Mouse (Mus musculus): ENCODE measurements around the gene Cpa3. TPM values are rescaled to one million over a fixed set of nuclear protein-coding genes. Genes with fewer than 3 reads are reported as not detected.

The Cpa3 gene
- total RNA-seq (2021): under 1 TPM; 0.60 to 0.69 TPM
- long read RNA-seq: 0 reads

DNA sequence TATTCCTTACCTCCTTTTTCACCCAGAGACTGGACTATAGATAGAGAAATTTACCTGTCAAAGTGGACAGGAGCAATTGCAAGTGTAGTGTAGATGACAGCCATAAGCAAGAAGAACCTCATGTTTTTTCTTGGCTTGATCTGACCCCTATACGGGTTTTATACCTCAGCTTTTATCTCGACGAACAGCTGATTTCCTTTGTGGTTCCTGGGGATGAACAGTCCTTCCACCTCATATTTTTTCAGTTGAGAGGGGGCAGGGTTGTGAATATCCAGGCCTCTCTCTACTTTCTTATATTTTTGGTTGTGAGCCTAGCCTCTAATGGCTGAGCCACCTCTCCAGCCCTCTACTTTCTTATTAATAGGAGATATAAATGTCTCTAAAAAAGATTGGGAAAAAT lies at the start of gene Cpa3:
Cpa3 (minus strand) TSS at position 132 of the 400 bp plus-strand sequence.
- no peak for DNase-seq (ENCODE audit: low spot score in 2 of 2)

DNA sequence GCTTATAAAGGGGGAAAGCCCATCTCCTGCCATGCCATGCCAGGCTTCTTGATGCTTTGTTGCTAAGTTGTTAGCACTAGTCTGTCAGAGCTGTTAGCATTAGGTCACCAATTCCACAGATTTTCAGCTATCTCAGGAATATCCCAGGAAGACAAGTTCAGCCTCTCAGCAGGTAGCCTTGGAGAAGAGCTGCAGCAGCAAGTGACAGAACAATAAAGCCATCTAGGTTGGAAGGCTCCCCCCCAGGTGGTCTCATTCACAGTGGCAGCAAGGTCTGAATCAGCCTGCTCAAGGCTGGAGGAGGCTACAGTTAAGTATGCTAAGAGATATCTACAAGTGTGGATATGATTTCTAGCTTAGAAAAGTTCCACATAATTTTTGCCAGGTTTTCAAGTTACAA lies 49.4 kb upstream of the Cpa3 start:
- DNase-seq (ENCODE audit: low spot score in 2 of 2): no peak

DNA sequence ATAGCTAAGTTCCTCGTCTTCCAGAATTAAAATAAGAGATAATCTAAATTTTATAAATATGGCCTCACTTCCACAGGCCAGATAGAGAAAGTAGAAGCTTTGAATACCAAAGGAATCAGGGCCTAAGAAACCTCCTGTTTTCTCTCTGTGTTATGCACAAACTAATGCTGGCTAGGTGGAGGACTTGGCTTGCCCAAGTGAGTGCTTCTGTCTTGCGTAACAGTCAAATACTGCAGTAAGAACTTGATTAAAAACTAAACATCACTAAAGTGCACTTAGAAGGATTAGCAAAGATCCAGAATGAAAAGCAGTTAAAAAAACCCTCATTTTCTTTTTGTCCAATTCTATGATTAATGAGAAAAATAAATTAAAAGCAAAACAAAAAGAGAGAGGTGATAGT lies 46.8 kb upstream of the Cpa3 start:
- no peak for DNase-seq (ENCODE audit: low spot score in 2 of 2)

DNA sequence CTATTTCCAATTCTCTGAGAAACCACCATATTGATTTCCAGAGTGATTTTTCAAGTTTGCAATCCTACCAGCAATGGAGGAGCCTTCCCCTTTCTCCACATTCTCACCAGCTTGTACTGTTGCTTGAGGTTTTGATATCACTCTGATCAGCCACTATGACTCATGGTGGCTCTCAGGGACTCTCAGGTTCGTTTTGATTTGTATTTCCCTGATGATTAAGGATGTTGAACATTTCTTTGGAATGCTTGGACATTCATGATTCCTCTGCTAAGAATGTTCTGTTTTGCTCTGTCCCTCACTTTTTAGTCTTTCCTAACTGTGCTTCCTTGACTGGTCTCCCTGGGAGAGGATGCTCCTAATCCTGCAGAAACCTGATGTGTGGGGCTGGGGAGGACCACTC lies 39.8 kb upstream of the Cpa3 start:
- no peak for DNase-seq (ENCODE audit: low spot score in 2 of 2)

DNA sequence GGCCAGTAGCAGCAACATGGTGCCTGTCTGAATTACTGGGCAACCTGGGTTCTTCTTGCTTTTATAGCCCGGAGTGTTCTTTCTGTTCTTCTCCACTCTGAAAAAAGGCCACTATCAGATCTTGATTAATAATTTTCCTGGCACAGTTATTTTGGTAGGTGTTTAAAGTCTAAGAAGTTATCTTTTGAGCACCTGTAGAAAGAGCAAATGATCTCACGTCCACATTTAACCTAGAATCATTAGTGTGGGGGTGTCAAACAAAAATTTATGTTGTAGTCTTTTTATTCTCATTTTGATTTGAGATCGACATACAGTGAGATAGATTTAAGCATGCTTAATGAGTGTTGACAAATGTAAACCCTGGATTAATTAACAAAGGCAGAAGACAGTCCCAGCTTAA lies 33.7 kb upstream of the Cpa3 start, which contains the start of gene Cpb1:
Cpb1 (minus strand) TSS at position 101 of the 400 bp plus-strand sequence.
- DNase-seq (ENCODE audit: low spot score in 2 of 2): no peak

DNA sequence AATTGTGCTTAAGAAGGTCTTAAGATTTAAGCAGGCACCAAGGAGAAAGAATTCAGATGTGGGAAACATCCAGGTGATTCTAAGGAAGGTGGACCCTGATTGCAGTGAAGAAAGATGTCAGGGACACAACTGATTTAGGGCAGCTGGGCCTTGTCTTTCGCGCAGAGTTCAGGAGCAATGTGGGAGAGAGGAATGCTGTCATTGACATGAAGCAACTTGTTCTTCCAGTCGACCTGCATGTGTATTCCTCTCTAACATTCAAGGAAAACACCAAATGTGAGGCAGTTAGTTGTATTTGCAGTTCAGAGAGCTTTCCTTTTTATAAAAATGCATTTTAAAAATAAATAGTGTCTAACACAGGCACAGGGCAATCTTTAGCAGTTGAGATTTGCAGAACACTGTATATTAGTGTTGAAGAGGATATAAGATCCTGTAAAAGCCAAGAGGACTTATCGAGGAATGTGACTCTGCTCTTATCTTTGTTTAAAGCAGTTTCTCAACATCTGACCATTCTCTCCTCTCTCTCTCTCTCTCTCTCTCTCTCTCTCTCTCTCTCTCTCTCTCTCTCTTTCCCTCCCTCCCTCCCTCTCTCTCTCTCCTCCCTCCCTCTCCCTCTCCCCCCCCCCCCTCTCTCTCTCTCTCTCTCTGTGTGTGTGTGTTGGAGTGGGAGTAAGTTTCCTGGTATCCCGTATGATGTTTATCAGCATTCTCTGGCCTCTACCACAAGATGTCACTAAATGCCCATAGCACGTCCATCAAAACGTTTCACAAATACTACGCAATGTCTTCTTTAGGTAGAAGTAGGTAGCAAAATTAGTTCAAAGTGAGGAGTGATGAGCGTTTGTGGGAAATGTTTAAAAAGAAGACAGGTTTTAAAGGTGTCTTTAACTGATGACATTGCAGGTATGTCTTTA lies 12.8 kb upstream of the Cpa3 start:
- no peak for DNase-seq (ENCODE audit: low spot score in 2 of 2)

DNA sequence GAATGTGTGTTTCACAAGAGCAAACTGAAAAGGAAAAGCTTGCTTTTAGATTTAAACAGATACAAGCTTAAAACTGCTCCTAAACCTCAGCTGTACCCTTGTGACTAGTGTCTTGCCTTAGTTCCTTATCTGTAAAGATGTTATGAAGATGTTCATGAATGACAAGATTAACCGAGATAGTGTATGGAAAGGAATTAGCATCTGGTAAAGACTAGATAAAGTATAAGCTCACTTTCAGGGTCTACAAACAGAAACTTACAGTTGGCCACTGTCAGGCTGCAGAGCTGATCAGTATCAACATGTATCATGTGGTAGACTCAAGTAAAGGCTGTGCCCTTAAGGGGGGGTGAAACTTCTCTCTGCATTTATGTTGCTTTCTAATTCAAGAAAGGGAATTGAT lies 1.9 kb upstream of the Cpa3 start:
- no peak for DNase-seq (ENCODE audit: low spot score in 2 of 2)

DNA sequence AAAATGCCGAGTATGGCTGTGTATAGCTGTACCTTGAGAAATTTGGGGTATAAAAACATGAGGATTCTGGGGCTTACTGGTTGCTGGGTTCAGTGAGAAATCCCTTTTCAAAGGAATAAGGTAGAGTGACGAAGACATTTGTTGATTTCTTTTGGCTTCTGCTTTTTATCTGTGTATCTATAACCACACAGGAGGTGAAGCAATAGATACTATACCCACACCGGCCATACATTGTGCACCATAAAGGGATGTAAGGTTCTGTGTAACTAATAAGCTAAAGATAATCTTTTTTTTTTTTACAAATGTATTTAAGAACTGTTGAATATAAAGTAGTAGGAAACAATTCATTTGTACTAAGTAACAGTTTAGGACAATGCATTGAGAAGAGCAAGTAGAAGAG lies 2.2 kb downstream of the Cpa3 start:
- no peak for DNase-seq (ENCODE audit: low spot score in 2 of 2)

DNA sequence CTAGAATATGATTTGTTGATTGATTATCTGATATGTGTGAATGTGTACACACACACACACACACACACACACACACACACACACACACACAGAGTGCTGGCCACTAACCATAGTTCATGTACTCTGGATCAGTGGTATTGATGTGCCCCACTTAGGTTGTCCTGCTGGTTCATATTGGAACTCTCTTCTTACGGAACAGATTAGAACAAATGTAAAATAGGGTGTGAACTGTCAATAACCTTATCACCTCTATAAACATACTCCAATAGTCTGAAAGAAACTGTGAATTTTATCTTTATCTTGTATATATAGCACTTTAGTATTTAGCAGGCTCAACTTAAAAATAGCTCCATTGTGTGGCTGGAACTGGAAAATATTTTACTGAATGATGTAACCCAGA lies 5.0 kb downstream of the Cpa3 start:
- DNase-seq (ENCODE audit: low spot score in 2 of 2): no peak

DNA sequence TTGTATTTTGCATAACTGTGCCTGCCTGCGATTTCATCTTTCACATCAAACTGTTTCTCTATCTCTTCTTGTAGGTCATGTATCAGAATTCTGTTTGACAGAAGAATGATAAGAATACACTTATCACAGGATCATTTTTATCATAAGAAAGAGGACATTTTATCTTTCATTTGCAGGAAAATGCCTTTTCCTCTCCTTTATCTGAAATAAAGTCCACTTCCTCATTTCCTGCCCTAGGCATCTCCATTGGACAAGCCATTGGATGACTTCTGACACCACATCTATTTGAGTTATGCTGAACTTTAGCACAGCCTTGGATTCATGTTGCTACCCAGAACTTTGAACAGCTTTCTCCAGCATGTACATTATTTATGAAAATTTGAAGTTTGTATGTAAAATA lies 13.0 kb downstream of the Cpa3 start:
- no peak for DNase-seq (ENCODE audit: low spot score in 2 of 2)

DNA sequence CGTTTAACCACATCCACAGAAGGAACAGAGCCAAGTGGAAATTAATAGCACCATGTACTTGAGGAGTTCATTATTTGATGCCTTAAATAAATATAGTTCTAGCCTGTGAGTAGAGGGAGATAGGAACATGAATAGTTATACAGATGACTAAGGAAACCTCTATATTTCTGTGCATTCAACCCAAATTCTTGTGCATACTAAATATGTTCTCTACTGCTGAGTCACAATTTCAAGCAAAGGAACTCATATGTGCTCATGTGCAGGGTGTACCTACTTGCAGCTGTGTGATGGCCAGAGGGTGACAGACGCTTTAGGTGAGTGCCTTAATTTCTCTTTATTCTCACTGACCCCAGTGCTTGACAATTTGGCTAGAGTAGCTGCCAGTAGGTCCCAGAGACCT lies 16.6 kb downstream of the Cpa3 start:
- no peak for DNase-seq (ENCODE audit: low spot score in 2 of 2)

DNA sequence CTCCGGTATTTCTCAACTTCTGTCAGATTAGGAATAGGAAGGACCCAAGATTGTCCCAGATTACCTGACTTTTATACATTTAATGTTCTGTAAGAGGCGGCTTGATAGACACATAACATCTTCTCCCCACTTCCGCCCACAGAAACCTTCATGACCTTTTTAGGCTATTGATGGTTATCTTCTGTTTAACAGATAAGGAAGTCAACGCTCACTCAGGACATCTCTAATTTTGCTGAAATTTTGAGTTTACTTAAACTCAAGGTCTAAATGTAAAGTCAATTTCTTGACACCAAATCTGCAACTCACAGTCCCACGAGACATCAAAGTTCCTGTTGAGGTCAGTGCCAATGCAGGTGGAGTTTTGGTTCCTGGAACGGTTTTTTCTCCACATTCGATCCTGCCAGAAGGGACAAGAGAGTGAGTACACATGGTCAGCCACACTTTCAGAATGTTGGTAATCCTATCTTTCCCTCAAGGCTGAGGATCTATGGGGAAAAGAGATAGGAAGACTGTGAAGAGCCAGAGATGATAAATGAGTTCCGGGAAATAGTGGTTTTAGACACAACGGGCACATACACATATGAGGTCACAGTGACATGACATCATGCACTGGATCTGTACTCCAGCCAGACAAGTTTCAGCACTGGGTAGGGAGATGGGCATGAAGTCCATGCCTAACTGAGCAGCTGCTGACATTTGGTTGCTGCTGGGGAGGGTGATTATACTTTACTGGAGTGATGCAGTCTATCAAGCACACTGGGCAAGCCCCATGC lies 18.9 kb downstream of the Cpa3 start:
- DNase-seq (ENCODE audit: low spot score in 2 of 2): no peak

DNA sequence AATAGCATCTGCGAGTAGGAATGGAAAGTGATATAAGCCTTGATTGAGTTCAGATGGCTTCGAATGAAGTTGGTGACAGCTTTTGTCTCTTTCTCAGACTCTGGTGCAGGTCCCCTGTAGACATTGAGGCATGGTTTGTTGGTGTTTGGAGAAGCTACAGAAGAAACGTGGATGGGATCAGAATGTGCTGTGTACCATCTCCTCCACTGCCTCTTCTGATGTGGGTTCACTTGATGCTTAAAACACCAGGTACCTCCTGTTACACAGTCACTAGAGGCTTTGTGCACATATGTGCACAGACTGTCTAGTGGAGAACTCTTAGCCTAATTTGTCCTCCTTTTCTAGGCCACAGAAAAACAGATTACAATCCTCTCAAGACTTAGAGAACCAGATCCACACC lies 19.8 kb downstream of the Cpa3 start:
- DNase-seq (ENCODE audit: low spot score in 2 of 2): no peak

DNA sequence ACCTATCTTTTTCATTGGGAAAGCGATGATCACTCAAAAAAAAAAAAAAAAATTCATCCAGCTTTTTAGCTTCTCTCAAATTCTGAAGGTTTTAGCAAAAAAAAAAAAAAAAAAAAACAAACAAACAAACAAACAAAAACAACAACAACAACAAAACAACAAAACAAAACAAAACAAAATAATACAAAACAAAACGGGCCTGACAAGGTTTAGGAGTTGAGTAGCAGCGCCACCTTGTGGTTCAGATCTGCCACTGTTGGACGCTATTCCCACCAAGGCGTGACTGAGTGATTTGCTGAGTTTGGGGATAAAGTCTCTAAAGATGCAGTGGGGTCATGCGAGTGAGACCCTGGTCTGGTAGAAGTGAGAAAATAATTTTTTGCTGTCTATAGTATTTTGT lies 43.1 kb downstream of the Cpa3 start:
- DNase-seq (ENCODE audit: low spot score in 2 of 2): peak; percentile 74 to 77

DNA sequence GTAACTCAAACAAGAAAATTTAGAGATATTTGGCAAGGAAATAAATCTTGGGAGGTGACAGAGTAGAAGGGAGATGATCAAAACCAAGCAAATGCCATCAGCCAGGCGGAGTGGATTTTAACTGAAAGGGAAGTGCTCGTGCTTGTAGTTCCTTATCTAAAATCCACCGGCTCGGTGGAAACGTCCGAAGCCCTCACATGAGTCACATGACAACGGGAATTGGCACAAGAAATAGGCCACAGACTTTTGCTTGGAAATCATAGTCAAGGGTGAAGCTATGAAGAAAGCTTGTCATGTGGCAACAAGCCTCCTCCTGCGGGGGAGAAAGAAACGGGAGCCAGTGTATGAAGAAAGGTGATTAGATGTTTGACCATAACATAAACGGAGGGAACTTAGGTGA lies 44.1 kb downstream of the Cpa3 start:
- no peak for DNase-seq (ENCODE audit: low spot score in 2 of 2)

DNA sequence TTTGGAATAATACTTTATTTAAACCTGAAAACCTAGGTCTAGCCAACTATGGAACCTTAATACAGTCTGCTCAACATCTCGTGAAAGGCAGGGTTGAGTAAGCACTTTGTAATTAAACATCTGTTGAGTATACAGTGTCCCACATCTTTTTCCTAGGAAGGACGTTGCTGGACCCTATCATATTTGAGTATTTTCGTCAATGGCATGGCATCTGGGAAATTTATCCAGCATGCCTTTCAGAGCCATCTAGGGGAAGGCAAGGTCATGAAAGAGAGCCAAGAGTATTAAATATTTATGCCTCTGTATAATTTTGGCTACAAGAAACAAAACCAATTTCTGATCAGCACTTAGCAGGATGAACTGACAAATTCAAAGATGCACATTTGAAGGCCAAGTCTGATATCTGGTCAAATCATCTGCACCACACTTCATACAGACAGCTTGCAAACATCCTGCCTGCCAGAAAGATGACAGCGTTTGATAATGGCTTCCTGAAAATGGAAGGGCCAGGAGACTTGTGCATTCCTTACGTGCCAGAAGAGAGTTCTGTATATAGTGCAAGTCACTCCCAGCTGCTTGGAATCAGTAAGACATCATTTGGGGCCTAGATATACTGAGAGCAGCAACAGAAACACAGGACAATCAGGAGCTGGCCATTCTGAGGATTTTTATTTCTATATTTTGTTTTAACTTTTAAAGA lies 52.9 kb downstream of the Cpa3 start:
- no peak for DNase-seq (ENCODE audit: low spot score in 2 of 2)

DNA sequence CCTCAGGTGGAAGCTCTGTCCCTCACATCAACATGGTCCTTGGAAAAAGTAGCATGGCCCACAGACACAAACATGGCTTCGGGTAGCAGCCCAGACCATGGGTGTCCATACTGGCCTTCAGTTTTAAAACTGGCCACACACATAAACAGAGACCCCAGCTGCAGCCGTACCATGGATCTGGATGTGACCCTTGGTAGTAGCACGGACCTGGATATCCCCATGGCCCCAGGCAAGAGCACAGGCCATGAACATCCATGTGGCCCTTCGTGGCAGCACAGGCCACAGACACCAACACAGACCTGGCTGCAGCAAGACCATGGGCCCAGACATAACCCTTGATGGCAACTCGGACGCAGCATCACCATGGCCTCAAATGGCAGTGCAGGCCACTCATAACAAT lies 69.6 kb downstream of the Cpa3 start:
- DNase-seq (ENCODE audit: low spot score in 2 of 2): no peak

DNA sequence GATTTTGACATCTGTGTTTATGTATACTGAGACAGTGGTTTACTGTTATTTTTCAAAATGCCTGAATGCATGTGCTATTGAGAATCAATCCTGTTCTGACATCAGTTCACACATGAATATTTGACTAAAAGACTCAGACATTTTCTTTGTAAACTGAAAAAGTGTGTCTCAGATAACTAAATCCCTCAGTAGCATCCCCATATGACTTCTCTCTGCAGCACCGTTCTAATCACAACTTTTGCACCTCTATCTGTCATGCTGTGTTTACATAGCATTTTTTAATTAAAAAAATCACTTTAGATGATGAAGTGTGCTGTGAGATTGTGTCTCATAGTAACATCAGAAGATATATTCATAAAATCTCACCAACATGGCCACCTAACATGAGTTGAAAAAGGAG lies 74.5 kb downstream of the Cpa3 start:
- DNase-seq (ENCODE audit: low spot score in 2 of 2): no peak

Measured in layer of hippocampus, postnatal 10 days (tissue).